Mouse (Mus musculus): ENCODE results near the gene Rab5b. TPM values are rescaled to one million over a fixed set of nuclear protein-coding genes. Genes with fewer than 3 reads are reported as not detected.

Rab5b gene
- polyA plus RNA-seq, 1 experiment from 2014 or later = 82.6 TPM

GRCm38 (mm10) chr10:128662465-128662864 is 33.6 kb downstream of the Rab5b start:
- H3K9ac ChIP-seq = no peak overlapping the region
- no peaks in the 10 kb centered on the region for H3K36me3 ChIP-seq
- H3K9me3 ChIP-seq = no peaks in the 10 kb centered on the region
- H3K27ac ChIP-seq = no peak overlapping the region
- H3K4me1 ChIP-seq = no peaks in the 10 kb centered on the region
- no peak overlapping the region for H3K4me2 ChIP-seq
- H3K4me3 ChIP-seq = no peak overlapping the region
- ATAC-seq (ENCODE audit: insufficient number of reproducible peaks, insufficient read depth, low FRiP score, low TSS enrichment, low read depth) = no peak
- no peaks in the 10 kb centered on the region for H3K27me3 ChIP-seq

- no peak overlapping the region for H3K4me2 ChIP-seq
- no peak overlapping the region for H3K9ac ChIP-seq
- H3K4me1 ChIP-seq = no peaks in the 10 kb centered on the region
- no peak overlapping the region for H3K27ac ChIP-seq
- ATAC-seq (ENCODE audit: insufficient number of reproducible peaks, insufficient read depth, low FRiP score, low TSS enrichment, low read depth) = no peak
- WGBS = 58% methylated on average over 9 of the region's 9 CpGs
- H3K27me3 ChIP-seq = no peaks in the 10 kb centered on the region
- no peak overlapping the region for H3K4me3 ChIP-seq
- no peaks in the 10 kb centered on the region for H3K36me3 ChIP-seq
- H3K9me3 ChIP-seq = no peaks in the 10 kb centered on the region
These were observed 36.6 kb downstream of the Rab5b start for GRCm38 (mm10) chr10:128659490-128659889.

GRCm38 (mm10) chr10:128657844-128658243 is 38.2 kb downstream of the Rab5b start:
- Histone ChIP-seq H3K4me1 (no peaks in the 10 kb centered on the region; the same call in 1 of the 2 replicates), H3K27me3 (no peaks in the 10 kb centered on the region), H3K27ac (no peak overlapping the region), H3K4me3 (no peak overlapping the region), H3K4me2 (no peak overlapping the region), H3K9ac (no peak overlapping the region), H3K9me3 (no peaks in the 10 kb centered on the region), H3K36me3 (no peaks in the 10 kb centered on the region)
- 61% methylated on average over 9 of the region's 9 CpGs for WGBS
- ATAC-seq (ENCODE audit: insufficient number of reproducible peaks, insufficient read depth, low FRiP score, low TSS enrichment, low read depth) = no peak

GRCm38 (mm10) chr10:128656731-128657130 is 39.3 kb downstream of the Rab5b start:
- Histone ChIP-seq H3K36me3 (no peaks in the 10 kb centered on the region), H3K4me1 (no peaks in the 10 kb centered on the region; the same call in 1 of the 2 replicates), H3K27me3 (no peaks in the 10 kb centered on the region), H3K9ac (no peak overlapping the region), H3K4me3 (no peak overlapping the region), H3K27ac (no peak overlapping the region), H3K9me3 (no peaks in the 10 kb centered on the region), H3K4me2 (no peak overlapping the region)
- WGBS = 80% methylated on average over 1 of the region's 1 CpGs
- no peak for ATAC-seq (ENCODE audit: insufficient number of reproducible peaks, insufficient read depth, low FRiP score, low TSS enrichment, low read depth)

- H3K4me2 ChIP-seq = no peak overlapping the region
- no peaks in the 10 kb centered on the region for H3K9me3 ChIP-seq
- WGBS = 87% methylated on average over 3 of the region's 3 CpGs
- no peak overlapping the region for H3K9ac ChIP-seq
- H3K27ac ChIP-seq = no peak overlapping the region
- H3K27me3 ChIP-seq = no peaks in the 10 kb centered on the region
- H3K4me1 ChIP-seq = no peaks in the 10 kb centered on the region; the same call in 1 of the 2 replicates
- no peak for ATAC-seq (ENCODE audit: insufficient number of reproducible peaks, insufficient read depth, low FRiP score, low TSS enrichment, low read depth)
- H3K36me3 ChIP-seq = no peaks in the 10 kb centered on the region
- H3K4me3 ChIP-seq = no peak overlapping the region
These were observed 40.8 kb downstream of the Rab5b start for GRCm38 (mm10) chr10:128655254-128655653.

GRCm38 (mm10) chr10:128653866-128654265 is 42.2 kb downstream of the Rab5b start:
- Histone ChIP-seq H3K9me3 (no peaks in the 10 kb centered on the region), H3K4me2 (no peak overlapping the region), H3K4me1 (no peaks in the 10 kb centered on the region; the same call in 1 of the 2 replicates), H3K36me3 (no peaks in the 10 kb centered on the region), H3K27ac (no peak overlapping the region), H3K4me3 (no peak overlapping the region), H3K9ac (0 out of 2 replicates have a peak overlapping the region, but pooled peaks have one; percentile 21), H3K27me3 (no peaks in the 10 kb centered on the region)
- WGBS = 59% methylated on average over 4 of the region's 4 CpGs
- ATAC-seq (ENCODE audit: insufficient number of reproducible peaks, insufficient read depth, low FRiP score, low TSS enrichment, low read depth) = no peak

- Histone ChIP-seq H3K9ac (peak overlapping the region; percentile 62), H3K27ac (peak overlapping the region; percentile 80), H3K36me3 (peaks cover 7% of the 10 kb centered on the region; the same call in 1 of the 2 replicates), H3K4me2 (peak overlapping the region; percentile 75), H3K4me3 (peak overlapping the region; percentile 57), H3K27me3 (no peaks in the 10 kb centered on the region), H3K4me1 (peaks cover 25% of the 10 kb centered on the region), H3K9me3 (no peaks in the 10 kb centered on the region)
- ATAC-seq (ENCODE audit: insufficient number of reproducible peaks, insufficient read depth, low FRiP score, low TSS enrichment, low read depth) = peak; percentile 70
- 3% methylated on average over 12 of the region's 13 CpGs for WGBS
These were observed 49.6 kb downstream of the Rab5b start for GRCm38 (mm10) chr10:128646139-128647089.

- Histone ChIP-seq H3K36me3 (peaks cover 18% of the 10 kb centered on the region), H3K9ac (peak within 1 kb of the TSS; percentile 79), H3K4me2 (peak within 1 kb of the TSS; percentile 75), H3K4me1 (peaks cover 25% of the 10 kb centered on the region), H3K27ac (peak within 1 kb of the TSS; percentile 80), H3K27me3 (no peaks in the 10 kb centered on the region), H3K4me3 (peak within 1 kb of the TSS; percentile 57), H3K9me3 (no peaks in the 10 kb centered on the region)
- 2% methylated on average over 36 of the region's 36 CpGs for WGBS
- peak; percentile 68 for ATAC-seq (ENCODE audit: insufficient number of reproducible peaks, insufficient read depth, low FRiP score, low TSS enrichment, low read depth)
These were observed 50.7 kb downstream of the Rab5b start, which contains the start of gene Ikzf4 for GRCm38 (mm10) chr10:128645111-128646011. TSS of gene Ikzf4 (minus strand) at chr10:128645991.

- ATAC-seq (ENCODE audit: insufficient number of reproducible peaks, insufficient read depth, low FRiP score, low TSS enrichment, low read depth) = no peak
- Histone ChIP-seq H3K27ac (no peak overlapping the region), H3K4me1 (peaks cover 25% of the 10 kb centered on the region), H3K9me3 (no peaks in the 10 kb centered on the region), H3K4me2 (no peak overlapping the region), H3K36me3 (peaks cover 30% of the 10 kb centered on the region), H3K4me3 (no peak overlapping the region), H3K9ac (0 out of 2 replicates have a peak overlapping the region, but pooled peaks have one; percentile 17), H3K27me3 (no peaks in the 10 kb centered on the region)
- WGBS = 83% methylated on average over 6 of the region's 6 CpGs
These were observed 53.3 kb downstream of the Rab5b start for GRCm38 (mm10) chr10:128642749-128643148.

- 69% methylated on average over 7 of the region's 7 CpGs for WGBS
- no peak overlapping the region for H3K4me3 ChIP-seq
These were observed 54.2 kb downstream of the Rab5b start for GRCm38 (mm10) chr10:128641871-128642270.

GRCm38 (mm10) chr10:128640891-128641290 is 55.2 kb downstream of the Rab5b start:
- H3K4me2 ChIP-seq = no peak overlapping the region
- no peaks in the 10 kb centered on the region for H3K9me3 ChIP-seq
- H3K4me1 ChIP-seq = peaks cover 19% of the 10 kb centered on the region
- no peak for ATAC-seq (ENCODE audit: insufficient number of reproducible peaks, insufficient read depth, low FRiP score, low TSS enrichment, low read depth)
- 92% methylated on average over 15 of the region's 15 CpGs for WGBS
- no peak overlapping the region for H3K27ac ChIP-seq
- H3K36me3 ChIP-seq = peaks cover 42% of the 10 kb centered on the region
- no peak overlapping the region for H3K9ac ChIP-seq
- no peak overlapping the region for H3K4me3 ChIP-seq
- H3K27me3 ChIP-seq = no peaks in the 10 kb centered on the region

More at GRCm38 (mm10) chr10:128641871-128642270, 54.2 kb downstream of the Rab5b start:
- no peaks in the 10 kb centered on the region for H3K27me3 ChIP-seq
- H3K4me1 ChIP-seq = peaks cover 25% of the 10 kb centered on the region
- peaks cover 34% of the 10 kb centered on the region for H3K36me3 ChIP-seq
- H3K9me3 ChIP-seq = no peaks in the 10 kb centered on the region
- no peak overlapping the region for H3K27ac ChIP-seq
- ATAC-seq (ENCODE audit: insufficient number of reproducible peaks, insufficient read depth, low FRiP score, low TSS enrichment, low read depth) = no peak
- H3K9ac ChIP-seq = peak overlapping the region; percentile 17; the same call in 1 of the 2 replicates
- no peak overlapping the region for H3K4me2 ChIP-seq
